Mouse (Mus musculus) cerebellum, adult 2 months (tissue): ENCODE data around the gene Gpank1.

ENCODE experiments used
- CTCF ChIP-seq: fragments of 200-500 bp; IDR thresholded peaks from 2 replicates; pipeline ENCODE4 v1.5.1; 2011; ENCODE audit warnings: low read depth, mild to moderate bottlenecking, control low read depth, low read length, moderate library complexity, borderline replicate concordance; ENCODE audit not compliant: insufficient read depth
- POLR2A ChIP-seq: fragments of 200-500 bp; IDR thresholded peaks from 2 replicates; pipeline ENCODE4 v1.6.1; 2011; ENCODE audit warnings: low read length, control low read depth, borderline replicate concordance; ENCODE audit not compliant: insufficient read depth

DNA sequence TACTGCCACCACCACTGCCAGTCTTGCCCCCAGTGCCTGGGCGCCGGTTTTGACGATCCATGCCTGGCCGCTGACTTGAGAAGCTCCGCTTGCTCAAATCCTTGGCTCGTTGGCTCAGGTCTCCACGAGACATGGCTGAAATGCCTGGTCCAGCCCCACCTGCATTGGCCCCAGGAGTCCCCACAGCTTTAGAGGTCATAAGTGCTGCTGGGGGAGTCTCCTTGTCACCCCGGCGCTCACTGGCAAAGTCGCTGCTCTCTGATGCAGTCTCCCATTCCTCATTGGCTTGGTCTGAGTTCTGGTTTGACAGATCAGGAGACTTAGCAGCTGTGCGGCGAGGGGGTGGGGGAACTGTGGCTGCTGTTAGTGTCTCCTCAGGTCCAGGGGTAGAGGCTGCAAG, 34.2 kb downstream of the Gpank1 start:
- TF ChIP-seq POLR2A (no peak), CTCF (no peak)
